Mouse (Mus musculus): ENCODE results near the gene Dlg4. TPM values are rescaled to one million over a fixed set of nuclear protein-coding genes. Genes with fewer than 3 reads are reported as not detected.

Dlg4 gene
- polyA plus RNA-seq (2014; fragmentation: Nextera tagmentation; extraction: Ambion mirVana), result 10.2 and 10.4 TPM in 2 replicates

GRCm38 (mm10) chr11:70016669-70017068, at the start of gene Dlg4:
Gene Dlg4 (plus strand): TSS chr11:70016942.
- Histone ChIP-seq H3K4me1 (ENCODE audit: control insufficient read depth, insufficient read depth, low read length) (peaks cover 34% of the 10 kb centered on the region), H3K9ac (ENCODE audit: low read depth, low read length) (0 out of 2 replicates have a peak within 1 kb of the TSS, but pooled peaks have one; percentile 81), H3K36me3 (ENCODE audit: control insufficient read depth, insufficient read depth, low read length) (peaks cover 17% of the 10 kb centered on the region), H3K27ac (ENCODE audit: low read depth, low read length) (peak within 1 kb of the TSS; percentile 1; the same call in 1 of the 2 replicates), H3K4me3 (ENCODE audit: low read depth, low read length) (peak within 1 kb of the TSS; percentile 61; the same call in 1 of the 2 replicates), H3K27me3 (ENCODE audit: control insufficient read depth, insufficient read depth, low read length) (no peaks in the 10 kb centered on the region), H3K9me3 (replicated peaks; ENCODE audit: control insufficient read depth, low read length) (no peaks in the 10 kb centered on the region), H3K4me2 (peak within 1 kb of the TSS; percentile 85)
- WGBS (ENCODE audit: insufficient replicate concordance), result 68% methylated on average over 3 of the region's 3 CpGs
- ATAC-seq (replicated peaks; ENCODE audit: insufficient number of reproducible peaks, low FRiP score, low TSS enrichment), result no peak

DNA sequence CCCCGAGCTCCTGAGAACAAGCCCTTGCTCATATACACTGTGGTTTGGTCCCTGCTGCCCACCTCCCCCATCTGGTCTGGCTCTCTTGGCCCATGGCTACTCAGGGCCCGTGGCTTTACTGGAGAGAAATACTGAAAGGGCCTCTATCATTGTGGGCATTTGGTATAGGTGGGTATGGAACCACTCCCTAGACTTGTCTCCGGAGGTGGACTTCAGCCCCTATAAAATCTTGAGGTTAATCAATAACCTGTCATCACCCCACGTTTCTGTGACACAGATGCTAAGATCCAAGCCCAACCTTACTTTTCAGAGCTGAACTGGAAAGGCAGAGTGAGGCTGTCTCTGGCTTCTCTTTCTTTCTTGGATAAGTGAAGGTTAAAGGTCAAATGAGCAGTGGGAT, 47.9 kb upstream of the Dlg4 start:
- Histone ChIP-seq H3K27ac (ENCODE audit: low read depth, low read length) (no peak overlapping the region), H3K4me3 (ENCODE audit: low read depth, low read length) (no peak overlapping the region), H3K4me1 (ENCODE audit: control insufficient read depth, insufficient read depth, low read length) (peaks cover 10% of the 10 kb centered on the region), H3K36me3 (ENCODE audit: control insufficient read depth, insufficient read depth, low read length) (peaks cover 15% of the 10 kb centered on the region), H3K9ac (ENCODE audit: low read depth, low read length) (no peak overlapping the region), H3K9me3 (replicated peaks; ENCODE audit: control insufficient read depth, low read length) (no peaks in the 10 kb centered on the region), H3K27me3 (ENCODE audit: control insufficient read depth, insufficient read depth, low read length) (peaks cover 37% of the 10 kb centered on the region), H3K4me2 (no peak overlapping the region)
- WGBS (ENCODE audit: insufficient replicate concordance), result 78% methylated on average over 4 of the region's 4 CpGs
- ATAC-seq (replicated peaks; ENCODE audit: insufficient number of reproducible peaks, low FRiP score, low TSS enrichment), result no peak

DNA sequence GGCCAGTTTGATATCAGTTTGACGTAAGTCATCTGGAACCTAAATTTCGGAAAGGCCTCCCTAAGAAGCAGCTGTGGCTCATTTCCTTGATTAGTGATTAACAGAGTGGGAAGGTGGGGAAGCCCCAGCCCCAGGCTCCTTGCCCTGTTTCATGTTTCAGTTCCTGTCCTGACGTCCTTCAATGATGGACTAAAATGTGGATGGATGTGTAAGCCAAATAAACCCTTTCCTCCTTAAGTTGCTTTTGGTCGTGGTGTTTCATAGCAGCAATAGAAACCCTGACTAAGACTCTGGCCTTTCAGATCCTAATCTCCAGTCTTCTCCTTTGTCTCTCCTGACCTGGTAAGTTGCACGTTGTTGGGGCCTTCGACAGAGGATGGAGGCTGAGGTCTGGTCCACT, 46.5 kb upstream of the Dlg4 start:
- H3K27ac ChIP-seq (ENCODE audit: low read depth, low read length), result no peak overlapping the region
- H3K27me3 ChIP-seq (ENCODE audit: control insufficient read depth, insufficient read depth, low read length), result peaks cover 23% of the 10 kb centered on the region
- peaks cover 10% of the 10 kb centered on the region for H3K4me1 ChIP-seq (ENCODE audit: control insufficient read depth, insufficient read depth, low read length)
- H3K4me3 ChIP-seq (ENCODE audit: low read depth, low read length), result no peak overlapping the region
- H3K9me3 ChIP-seq (replicated peaks; ENCODE audit: control insufficient read depth, low read length), result no peaks in the 10 kb centered on the region
- no peak overlapping the region for H3K9ac ChIP-seq (ENCODE audit: low read depth, low read length)
- no peak overlapping the region for H3K4me2 ChIP-seq
- ATAC-seq (replicated peaks; ENCODE audit: insufficient number of reproducible peaks, low FRiP score, low TSS enrichment), result no peak
- peaks cover 26% of the 10 kb centered on the region for H3K36me3 ChIP-seq (ENCODE audit: control insufficient read depth, insufficient read depth, low read length)
- 81% methylated on average over 6 of the region's 6 CpGs for WGBS (ENCODE audit: insufficient replicate concordance)

- Histone ChIP-seq H3K27ac (ENCODE audit: low read depth, low read length) (no peak overlapping the region), H3K4me2 (no peak overlapping the region), H3K27me3 (ENCODE audit: control insufficient read depth, insufficient read depth, low read length) (peaks cover 17% of the 10 kb centered on the region), H3K9me3 (replicated peaks; ENCODE audit: control insufficient read depth, low read length) (no peaks in the 10 kb centered on the region), H3K36me3 (ENCODE audit: control insufficient read depth, insufficient read depth, low read length) (peaks cover 28% of the 10 kb centered on the region), H3K4me3 (ENCODE audit: low read depth, low read length) (no peak overlapping the region), H3K9ac (ENCODE audit: low read depth, low read length) (no peak overlapping the region), H3K4me1 (ENCODE audit: control insufficient read depth, insufficient read depth, low read length) (peaks cover 9% of the 10 kb centered on the region)
- ATAC-seq (replicated peaks; ENCODE audit: insufficient number of reproducible peaks, low FRiP score, low TSS enrichment), result no peak
- WGBS (ENCODE audit: insufficient replicate concordance), result 83% methylated on average over 3 of the region's 3 CpGs
These were observed 46.0 kb upstream of the Dlg4 start for GRCm38 (mm10) chr11:69970775-69971174.

GRCm38 (mm10) chr11:69974907-69975306, 41.8 kb upstream of the Dlg4 start:
- Histone ChIP-seq H3K4me1 (ENCODE audit: control insufficient read depth, insufficient read depth, low read length) (peaks cover 4% of the 10 kb centered on the region; the same call in 1 of the 2 replicates), H3K9ac (ENCODE audit: low read depth, low read length) (no peak overlapping the region), H3K27ac (ENCODE audit: low read depth, low read length) (no peak overlapping the region), H3K4me2 (no peak overlapping the region), H3K9me3 (replicated peaks; ENCODE audit: control insufficient read depth, low read length) (no peaks in the 10 kb centered on the region), H3K36me3 (ENCODE audit: control insufficient read depth, insufficient read depth, low read length) (peaks cover 33% of the 10 kb centered on the region), H3K27me3 (ENCODE audit: control insufficient read depth, insufficient read depth, low read length) (no peaks in the 10 kb centered on the region), H3K4me3 (ENCODE audit: low read depth, low read length) (no peak overlapping the region)
- WGBS (ENCODE audit: insufficient replicate concordance), result 79% methylated on average over 2 of the region's 2 CpGs
- no peak for ATAC-seq (replicated peaks; ENCODE audit: insufficient number of reproducible peaks, low FRiP score, low TSS enrichment)

DNA sequence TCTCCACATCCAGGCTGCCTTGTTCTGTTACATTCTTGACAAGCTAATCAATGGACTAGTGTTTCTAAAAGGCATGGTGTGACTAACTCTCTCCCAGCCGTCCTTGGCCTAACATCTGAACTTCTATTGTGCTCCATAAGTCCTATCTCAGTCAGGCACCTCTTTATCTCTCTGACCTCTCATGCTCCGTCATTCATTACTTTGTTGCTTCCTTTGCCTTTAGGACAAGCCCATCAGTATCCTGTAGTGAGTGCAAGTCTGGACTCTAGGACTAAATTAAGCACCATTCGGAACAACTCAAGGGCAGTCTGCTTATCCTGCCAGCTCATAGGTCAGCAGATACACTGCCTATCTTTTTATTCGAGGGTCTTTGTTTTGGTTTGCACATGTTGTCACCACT, 40.5 kb upstream of the Dlg4 start:
- 54% methylated on average over 4 of the region's 4 CpGs for WGBS (ENCODE audit: insufficient replicate concordance)
- no peak for ATAC-seq (replicated peaks; ENCODE audit: insufficient number of reproducible peaks, low FRiP score, low TSS enrichment)
- H3K4me2 ChIP-seq, result no peak overlapping the region
- H3K9me3 ChIP-seq (replicated peaks; ENCODE audit: control insufficient read depth, low read length), result no peaks in the 10 kb centered on the region
- H3K36me3 ChIP-seq (ENCODE audit: control insufficient read depth, insufficient read depth, low read length), result peaks cover 26% of the 10 kb centered on the region
- peaks cover 4% of the 10 kb centered on the region; the same call in 1 of the 2 replicates for H3K4me1 ChIP-seq (ENCODE audit: control insufficient read depth, insufficient read depth, low read length)
- no peak overlapping the region for H3K9ac ChIP-seq (ENCODE audit: low read depth, low read length)
- no peak overlapping the region for H3K27ac ChIP-seq (ENCODE audit: low read depth, low read length)
- no peak overlapping the region for H3K4me3 ChIP-seq (ENCODE audit: low read depth, low read length)
- no peaks in the 10 kb centered on the region for H3K27me3 ChIP-seq (ENCODE audit: control insufficient read depth, insufficient read depth, low read length)

DNA sequence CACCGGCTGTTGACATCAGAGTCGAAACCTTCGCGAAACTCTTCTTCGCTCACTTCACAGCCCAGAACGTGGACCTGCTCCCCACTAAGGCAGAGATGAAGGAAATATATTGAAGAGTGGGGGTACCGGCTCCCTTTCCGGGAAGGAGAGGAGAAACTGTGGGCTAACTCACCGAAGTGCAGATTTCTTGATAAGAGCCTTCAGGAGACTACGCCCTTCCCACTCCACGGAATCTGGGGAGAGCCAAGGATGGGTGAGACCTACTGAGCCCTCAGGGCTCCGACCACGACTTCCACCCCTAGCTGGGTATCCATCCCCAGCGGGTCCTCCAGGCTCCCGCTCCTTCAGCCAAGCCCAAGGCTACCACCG, 36.9 kb upstream of the Dlg4 start:
- H3K4me3 ChIP-seq (ENCODE audit: low read depth, low read length), result peak overlapping the region; percentile 100
- peak overlapping the region; percentile 97 for H3K4me2 ChIP-seq
- H3K27ac ChIP-seq (ENCODE audit: low read depth, low read length), result peak overlapping the region; percentile 99
- H3K9ac ChIP-seq (ENCODE audit: low read depth, low read length), result peak overlapping the region; percentile 99
- 2% methylated on average over 16 of the region's 16 CpGs for WGBS (ENCODE audit: insufficient replicate concordance)
- H3K9me3 ChIP-seq (replicated peaks; ENCODE audit: control insufficient read depth, low read length), result no peaks in the 10 kb centered on the region
- ATAC-seq (replicated peaks; ENCODE audit: insufficient number of reproducible peaks, low FRiP score, low TSS enrichment), result no peak
- H3K27me3 ChIP-seq (ENCODE audit: control insufficient read depth, insufficient read depth, low read length), result no peaks in the 10 kb centered on the region
- H3K4me1 ChIP-seq (ENCODE audit: control insufficient read depth, insufficient read depth, low read length), result peaks cover 20% of the 10 kb centered on the region
- peaks cover 17% of the 10 kb centered on the region for H3K36me3 ChIP-seq (ENCODE audit: control insufficient read depth, insufficient read depth, low read length)

DNA sequence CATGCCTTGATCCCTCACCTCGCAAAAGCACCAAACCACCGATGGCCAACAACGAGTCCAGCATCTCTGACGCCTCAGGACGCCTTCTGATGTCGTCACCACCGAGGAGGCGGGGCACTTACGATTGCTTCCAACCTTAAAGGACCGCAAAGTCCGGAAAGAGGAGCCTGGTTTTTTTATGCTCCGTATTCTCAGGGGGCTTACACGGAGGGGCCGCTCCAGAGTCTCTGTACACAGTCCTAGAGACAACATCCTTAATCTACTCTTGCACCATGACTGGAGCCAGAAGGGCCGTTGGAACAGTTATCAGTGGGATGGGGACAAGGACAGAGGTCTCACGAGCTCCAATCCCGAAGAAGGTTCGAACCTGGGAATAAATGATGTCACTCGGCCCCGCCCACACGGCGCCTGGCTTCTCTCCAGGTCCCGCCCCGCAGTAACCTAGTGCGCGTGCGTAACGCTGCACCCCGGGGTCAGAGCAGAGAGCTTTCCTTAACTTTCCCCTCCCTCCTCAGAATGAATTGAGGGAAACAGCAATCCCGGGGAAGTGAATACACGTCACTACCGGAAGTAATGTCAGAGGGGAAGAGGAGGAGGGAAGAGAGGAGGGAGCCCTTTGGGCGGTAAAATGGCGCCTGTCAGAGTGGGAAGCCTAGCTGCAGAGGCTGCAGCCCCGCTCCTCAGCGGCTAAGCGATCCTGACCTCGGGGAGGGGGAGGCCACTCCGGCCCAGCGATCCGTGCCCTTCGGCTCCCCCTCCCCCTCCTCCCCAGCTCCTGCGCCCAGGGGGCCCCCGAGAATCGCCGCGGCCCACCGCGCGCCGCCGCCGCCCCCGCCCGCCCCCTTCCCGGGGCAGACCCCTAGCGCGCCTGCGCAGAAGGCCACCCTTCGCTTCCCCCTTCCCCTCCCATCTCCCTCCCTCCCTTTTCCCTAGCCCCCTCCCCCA, 36.3 kb upstream of the Dlg4 start:
- Histone ChIP-seq H3K9ac (ENCODE audit: low read depth, low read length) (peak overlapping the region; percentile 99), H3K4me2 (peak overlapping the region; percentile 97), H3K36me3 (ENCODE audit: control insufficient read depth, insufficient read depth, low read length) (peaks cover 17% of the 10 kb centered on the region), H3K4me1 (ENCODE audit: control insufficient read depth, insufficient read depth, low read length) (peaks cover 20% of the 10 kb centered on the region), H3K27ac (ENCODE audit: low read depth, low read length) (peak overlapping the region; percentile 99), H3K4me3 (ENCODE audit: low read depth, low read length) (peak overlapping the region; percentile 100), H3K9me3 (replicated peaks; ENCODE audit: control insufficient read depth, low read length) (no peaks in the 10 kb centered on the region), H3K27me3 (ENCODE audit: control insufficient read depth, insufficient read depth, low read length) (no peaks in the 10 kb centered on the region)
- ATAC-seq (replicated peaks; ENCODE audit: insufficient number of reproducible peaks, low FRiP score, low TSS enrichment), result peak; percentile 88
- 0% methylated on average over 44 of the region's 60 CpGs for WGBS (ENCODE audit: insufficient replicate concordance)

Data from heart, embryonic 11.5 days (tissue).